Mouse (Mus musculus) mature B cell (primary cell): Measurements from ENCODE around the gene Ptgds.

Experiments used
- in situ Hi-C: fragments of 300-500 bp; cut with MboI; formaldehyde crosslinking; loops from 2 replicates; pipeline ENCODE4 v1.14.3; 2019

Ptgds gene

GRCm38 (mm10) chr2:25469969-25470368, at the start of gene Ptgds:
Ptgds (minus strand) TSS chr2:25470046.
- in situ Hi-C loops: no loop called here

DNA sequence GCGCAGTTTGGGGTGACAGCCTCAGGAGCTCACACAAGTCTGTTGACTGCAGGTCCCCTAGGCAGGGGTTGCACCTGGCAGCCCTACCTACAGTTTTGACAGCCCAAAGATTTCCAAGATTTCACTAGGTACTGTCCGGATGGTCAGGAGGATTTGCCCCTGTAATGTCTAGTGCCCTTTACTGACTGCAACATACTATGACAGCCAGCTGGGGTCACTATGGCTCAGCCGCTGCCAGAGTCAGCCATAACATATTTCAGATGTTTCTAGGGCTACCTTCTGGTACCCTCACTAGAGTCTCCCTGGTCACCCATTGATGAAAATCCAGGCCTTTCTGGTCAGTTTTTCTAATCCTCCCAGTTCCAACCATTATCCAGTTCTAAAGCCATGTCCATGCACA, 40.1 kb upstream of the Ptgds start:
- in situ Hi-C loops: no loop called here

- in situ Hi-C loops: no loop called here
Observed at GRCm38 (mm10) chr2:25506964-25507363, 37.1 kb upstream of the Ptgds start.

DNA sequence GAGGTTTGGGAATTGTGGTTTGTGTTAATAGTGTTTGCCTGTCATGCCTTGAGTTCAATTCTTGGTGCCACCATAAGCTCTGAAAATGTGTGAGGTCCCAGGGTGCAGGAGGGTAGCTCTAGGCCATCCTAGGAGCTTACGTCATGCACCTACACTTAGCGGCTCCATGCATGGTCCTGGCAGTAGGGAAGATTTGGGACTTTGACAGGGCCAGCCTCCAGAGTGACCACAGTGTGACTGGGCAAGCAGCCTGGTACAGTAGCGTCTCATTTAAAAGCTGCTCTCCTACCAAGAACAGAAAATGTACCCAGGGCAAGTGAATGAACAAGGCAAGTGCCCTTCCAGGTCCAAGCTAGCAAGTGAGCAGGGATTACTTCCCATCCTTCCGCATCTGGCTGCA, 36.0 kb upstream of the Ptgds start:
- in situ Hi-C loops: no loop called here

- in situ Hi-C loops: no loop called here
Observed at GRCm38 (mm10) chr2:25505000-25505399, 35.2 kb upstream of the Ptgds start.

DNA sequence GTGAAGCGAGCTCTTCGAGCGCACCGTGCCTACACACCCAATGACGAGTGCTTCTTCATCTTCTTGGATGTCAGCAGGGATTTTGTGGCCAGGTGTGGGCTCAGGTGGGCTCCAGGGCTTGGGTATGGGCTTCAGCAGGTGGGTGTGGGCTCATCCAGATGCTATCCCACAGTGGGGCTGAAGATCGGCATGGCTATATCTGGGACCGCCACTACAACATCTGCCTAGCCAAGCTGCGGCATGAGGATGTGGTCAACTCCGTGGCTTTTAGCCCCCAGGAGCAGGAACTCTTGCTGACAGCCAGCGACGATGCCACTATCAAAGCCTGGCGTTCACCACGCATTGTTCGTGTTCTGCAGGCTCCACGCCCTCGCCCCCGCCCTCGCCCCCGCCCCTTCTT, 34.7 kb upstream of the Ptgds start:
- in situ Hi-C loops: no loop called here

GRCm38 (mm10) chr2:25502726-25503125, 32.9 kb upstream of the Ptgds start:
- in situ Hi-C loops: no loop called here

GRCm38 (mm10) chr2:25501593-25502486, 32.0 kb upstream of the Ptgds start, which contains the start of gene C8g:
C8g (minus strand) TSS chr2:25501719.
- in situ Hi-C loops: no loop called here

GRCm38 (mm10) chr2:25500576-25501405, 30.9 kb upstream of the Ptgds start, which contains the start of gene Fbxw5:
Fbxw5 (plus strand) TSS chr2:25500750.
- in situ Hi-C loops: no loop called here

DNA sequence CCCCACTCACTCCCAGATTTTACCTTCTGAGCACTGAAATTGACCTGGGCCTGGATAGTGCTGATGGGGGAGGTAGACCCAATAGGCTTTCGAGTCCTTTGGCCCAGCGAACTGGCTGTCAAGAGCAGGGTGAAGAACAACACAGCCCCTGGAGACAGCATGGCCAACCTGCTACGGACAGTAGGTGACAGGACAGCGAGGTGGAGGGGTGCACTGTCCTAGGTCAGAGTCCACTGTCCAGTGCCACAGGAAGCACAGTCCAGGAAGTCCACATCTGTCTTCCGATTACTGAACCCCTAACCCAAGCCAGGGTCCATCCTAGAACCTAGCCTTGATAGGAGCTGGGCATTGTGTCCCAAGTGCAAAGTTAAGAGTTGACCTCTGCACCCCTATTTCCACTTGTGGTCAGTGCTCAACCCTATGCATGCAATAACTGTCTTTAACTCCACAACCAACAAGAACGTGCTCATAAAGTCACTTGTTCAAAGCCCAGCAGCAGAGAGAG, 30.3 kb upstream of the Ptgds start:
- in situ Hi-C loops: no loop called here

- in situ Hi-C loops: no loop called here
Observed at GRCm38 (mm10) chr2:25498622-25499478, 29.0 kb upstream of the Ptgds start.

GRCm38 (mm10) chr2:25497846-25498575, 28.2 kb upstream of the Ptgds start:
- in situ Hi-C loops: no loop called here

GRCm38 (mm10) chr2:25496462-25496861, 26.6 kb upstream of the Ptgds start:
- in situ Hi-C loops: no loop called here

DNA sequence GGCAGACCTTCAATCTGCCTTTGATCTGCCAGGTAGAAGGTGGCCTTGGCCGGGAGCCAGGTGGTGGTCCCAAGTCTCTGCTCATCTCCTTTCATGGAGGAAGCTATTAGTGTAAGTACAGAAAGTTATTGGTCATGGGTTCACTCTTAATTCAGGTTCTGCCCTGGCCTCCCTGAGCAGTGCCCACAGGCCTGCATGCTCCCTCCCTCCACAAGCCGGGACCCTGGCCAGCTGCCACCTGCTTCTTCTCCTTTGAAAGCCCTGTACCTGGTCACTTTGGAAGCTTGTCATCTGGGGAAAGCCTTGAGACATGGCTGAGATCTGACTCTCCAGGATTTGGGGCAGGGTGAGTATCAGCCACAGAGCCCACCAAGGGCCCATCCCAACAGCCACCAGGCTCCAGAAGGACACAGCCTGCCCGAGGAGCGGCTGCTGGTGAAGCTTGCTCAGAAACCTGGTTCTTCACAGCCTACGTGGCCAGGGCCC, 23.7 kb upstream of the Ptgds start, which contains the start of gene Lcn12:
Lcn12 (minus strand) TSS at position 436 of the 486 bp plus-strand sequence.
- in situ Hi-C loops: no loop called here

- in situ Hi-C loops: no loop called here
Observed at GRCm38 (mm10) chr2:25492988-25493387, 23.1 kb upstream of the Ptgds start.

- in situ Hi-C loops: no loop called here
Observed at GRCm38 (mm10) chr2:25488671-25489068, 18.8 kb upstream of the Ptgds start.

GRCm38 (mm10) chr2:25487965-25488670, 18.3 kb upstream of the Ptgds start:
- in situ Hi-C loops: no loop called here

GRCm38 (mm10) chr2:25484901-25485647, 15.2 kb upstream of the Ptgds start:
- in situ Hi-C loops: no loop called here

DNA sequence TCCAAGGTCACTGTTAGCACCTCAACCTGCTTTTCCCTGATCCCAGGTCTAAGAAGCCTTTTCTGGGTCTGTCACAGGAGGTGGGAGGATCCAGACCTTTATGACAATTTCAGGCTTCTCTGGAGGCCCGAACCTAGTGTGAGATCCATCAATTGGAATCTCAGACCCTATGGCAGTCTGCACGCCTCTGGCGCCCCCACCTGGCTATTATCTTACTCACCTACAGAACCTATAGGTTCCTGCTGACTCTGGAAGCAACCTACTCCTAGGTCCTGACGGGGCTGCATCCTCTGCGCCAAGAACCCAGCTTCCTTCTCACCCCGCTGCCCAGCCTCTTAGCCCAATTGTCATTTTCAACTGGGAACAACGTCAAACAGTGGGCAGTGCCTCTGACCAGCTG, 13.1 kb upstream of the Ptgds start:
- in situ Hi-C loops: no loop called here
